Mouse (Mus musculus) gastrocnemius, adult 18-20 months (tissue): Measurements from ENCODE around the gene Prl3c1. TPM values are rescaled to one million over a fixed set of nuclear protein-coding genes. Genes with fewer than 3 reads are reported as not detected.
"Not testable (repeated sequence)": the region's sequence is repeated elsewhere in the genome, so short reads cannot be mapped to it uniquely, and the experiment has no call there.

Source experiments
- DNase-seq: peaks from one replicate; pipeline ENCODE4 v3.0.0; 2021; ENCODE audit warnings: low spot score
- long read RNA-seq, 2 experiments: library from polyadenylated mRNA; stranded (forward); transcript quantifications; one replicate each; pipeline ENCODE4 v2.0.0; 2021
- total RNA-seq, 2 experiments: library from RNA; stranded (reverse); gene quantifications; 2 replicates each; pipeline ENCODE4 v1.2.3; 2021

Prl3c1 gene
- total RNA-seq: not detected
- long read RNA-seq, experiment 1: 0 reads
- long read RNA-seq, experiment 2: 0 reads

DNA sequence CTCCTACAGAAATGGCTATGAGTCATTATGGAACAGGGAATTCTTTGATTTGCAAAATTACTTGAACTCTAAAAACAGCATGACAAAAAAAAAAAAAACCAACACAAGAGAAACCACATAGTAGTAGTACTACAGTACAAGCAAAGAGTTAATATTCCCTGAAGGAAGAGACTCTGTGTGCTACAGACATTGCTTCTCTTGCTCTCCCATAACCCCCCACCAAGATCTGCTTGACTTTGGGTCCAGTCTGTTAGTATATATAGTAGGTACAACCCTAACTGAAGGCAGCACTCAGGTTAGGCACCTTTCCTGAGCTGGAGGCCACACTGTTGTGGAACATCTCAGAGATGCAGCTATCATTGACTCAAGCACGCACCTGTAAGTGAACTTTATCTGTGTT, at the start of gene Prl3c1:
TSS of gene Prl3c1 (plus strand) at position 301 of the 400 bp plus-strand sequence.
- no peak for DNase-seq

DNA sequence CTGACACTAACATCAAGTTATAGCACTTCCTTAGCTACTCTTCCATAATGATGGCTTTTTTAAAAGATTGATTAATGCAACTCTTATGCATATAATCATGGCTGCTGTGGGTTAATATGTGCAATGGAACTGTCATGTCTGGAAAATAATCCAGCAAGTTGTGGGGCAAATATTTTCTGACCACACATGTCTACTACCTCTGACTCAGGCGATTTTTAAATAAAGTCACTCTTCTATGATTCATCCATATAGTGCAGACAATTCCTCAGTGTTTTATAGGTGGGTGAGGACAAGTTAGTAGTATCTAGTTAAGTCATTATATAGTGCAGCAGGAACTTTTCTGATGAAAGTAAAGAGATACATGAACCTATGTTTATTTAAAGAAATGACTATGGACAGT, 48.2 kb upstream of the Prl3c1 start:
- DNase-seq: no peak

DNA sequence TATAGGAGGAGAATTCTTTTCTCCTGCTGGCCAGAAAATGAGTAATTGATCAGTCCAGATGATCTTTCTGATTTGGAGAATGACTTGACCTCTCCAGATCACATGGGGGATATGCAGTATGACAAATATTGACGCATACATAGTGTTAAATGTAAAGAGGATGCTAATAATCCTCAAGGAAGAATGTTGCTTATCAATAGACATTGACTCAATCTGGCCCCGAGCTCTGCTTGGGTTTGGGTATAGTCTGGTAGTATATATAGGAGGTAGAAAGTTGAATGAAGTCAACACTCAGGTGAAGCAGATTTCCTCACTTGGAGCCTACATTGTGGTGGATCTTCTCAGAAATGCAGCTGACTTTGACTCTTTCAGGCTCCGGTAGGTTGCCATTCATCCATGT, 40.0 kb upstream of the Prl3c1 start, which contains the start of gene Prl3d3:
TSS of gene Prl3d3 (plus strand) at position 301 of the 400 bp plus-strand sequence.
- not testable (repeated sequence) for DNase-seq

DNA sequence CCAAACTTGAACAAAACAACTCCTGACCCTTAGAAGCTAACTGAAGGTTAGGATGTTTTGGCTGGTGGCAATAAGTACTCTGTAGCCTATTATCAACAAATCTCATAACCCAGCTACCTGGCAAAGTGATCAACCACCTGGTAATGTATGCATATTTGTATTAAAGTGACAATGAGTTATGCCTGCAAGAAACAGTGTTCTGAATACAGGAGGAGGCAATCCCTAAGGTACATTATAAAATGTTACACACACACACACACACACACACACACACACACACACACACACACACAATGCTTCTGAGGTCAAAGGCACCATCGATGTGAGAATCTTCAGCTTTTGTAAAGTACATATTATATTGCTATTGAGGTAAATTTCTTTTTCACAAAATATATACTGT, 45.1 kb downstream of the Prl3c1 start, which contains the start of gene Prl3b1:
TSS of gene Prl3b1 (plus strand) at position 301 of the 400 bp plus-strand sequence.
- DNase-seq: no peak

Other genes with a start within 250 kb of the Prl3c1 start
- not detected for gene Prl, start 139.1 kb upstream of the Prl3c1 start, total RNA-seq
- not detected for gene Prl3d1, start 102.5 kb upstream of the Prl3c1 start, total RNA-seq
- not detected for gene Prl3d2, start 75.0 kb upstream of the Prl3c1 start, total RNA-seq
- gene Prl3d3, start 39.9 kb upstream of the Prl3c1 start, total RNA-seq: not detected
- not detected for gene Prl3b1, start 45.2 kb downstream of the Prl3c1 start, total RNA-seq
- gene Prl3a1, start 62.8 kb downstream of the Prl3c1 start, total RNA-seq: not detected
- gene Prl6a1, start 116.0 kb downstream of the Prl3c1 start, total RNA-seq: not detected
- not detected for gene Prl8a2, start 149.0 kb downstream of the Prl3c1 start, total RNA-seq
- gene Prl2b1, start 194.2 kb downstream of the Prl3c1 start, total RNA-seq: not detected
- not detected for gene Prl8a6, start 242.0 kb downstream of the Prl3c1 start, total RNA-seq